Mouse (Mus musculus) heart, postnatal 25 days (tissue): Measurements from ENCODE around the gene Olfr576. TPM values are rescaled to one million over a fixed set of nuclear protein-coding genes. Genes with fewer than 3 reads are reported as not detected.

Experiments used
- DNase-seq: peaks from one replicate; pipeline ENCODE4 v3.0.0; 2022; ENCODE audit warnings: low spot score
- intact Hi-C: fragments of 180-260 bp; cut with DNase I; formaldehyde crosslinking; loops from one replicate; pipeline ENCODE4 v1.15.1; 2025
- total RNA-seq, 2 experiments: library from RNA; stranded (reverse); gene quantifications; 2 replicates each; pipeline ENCODE4 v1.2.3; 2021

The Olfr576 gene
- not detected for total RNA-seq

- intact Hi-C loops: no loop called here
- no peak for DNase-seq
Measured at GRCm38 (mm10) chr7:102962360-102962759, at the start of gene Olfr576. Olfr576 (plus strand) TSS chr7:102962660.

DNA sequence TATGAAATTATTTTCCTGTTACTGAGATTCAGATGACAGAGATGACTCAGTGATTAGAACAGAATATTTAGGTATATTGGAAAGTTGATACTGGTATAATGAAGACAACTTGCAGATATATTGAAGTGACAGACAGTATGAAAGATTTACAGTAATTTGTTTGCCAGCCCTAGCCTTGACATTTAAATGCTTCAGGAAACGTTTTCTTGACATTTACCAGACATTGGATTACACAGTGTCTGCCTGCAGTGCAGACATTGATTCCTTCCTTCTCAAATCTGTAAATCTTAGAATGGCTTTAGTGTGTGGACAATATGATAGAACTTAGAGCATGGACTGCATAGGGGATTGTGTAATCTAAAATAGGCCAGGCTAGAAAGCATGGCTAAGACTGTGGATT lies 47.2 kb upstream of the Olfr576 start:
- no peak for DNase-seq
- intact Hi-C loops: no loop called here

DNA sequence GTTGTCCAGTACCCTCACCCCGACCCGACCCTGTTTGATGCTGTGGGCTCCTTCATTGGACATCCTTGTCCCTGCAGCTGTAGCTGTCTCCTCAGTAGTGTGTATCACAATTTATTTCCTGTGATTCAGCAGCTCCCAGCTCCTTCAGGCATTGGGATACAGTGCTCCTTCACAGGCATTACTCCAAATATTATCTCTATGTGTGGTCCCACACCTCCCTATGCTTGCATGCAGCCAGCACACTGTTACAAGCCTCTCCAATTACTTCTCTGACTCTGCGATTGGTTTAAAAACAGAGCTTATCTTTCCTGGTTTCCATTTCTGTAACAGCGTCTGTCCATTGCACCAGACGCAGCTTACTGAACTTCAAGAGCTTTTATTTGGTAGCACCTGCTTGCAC lies 46.1 kb upstream of the Olfr576 start:
- intact Hi-C loops: no loop called here
- no peak for DNase-seq

DNA sequence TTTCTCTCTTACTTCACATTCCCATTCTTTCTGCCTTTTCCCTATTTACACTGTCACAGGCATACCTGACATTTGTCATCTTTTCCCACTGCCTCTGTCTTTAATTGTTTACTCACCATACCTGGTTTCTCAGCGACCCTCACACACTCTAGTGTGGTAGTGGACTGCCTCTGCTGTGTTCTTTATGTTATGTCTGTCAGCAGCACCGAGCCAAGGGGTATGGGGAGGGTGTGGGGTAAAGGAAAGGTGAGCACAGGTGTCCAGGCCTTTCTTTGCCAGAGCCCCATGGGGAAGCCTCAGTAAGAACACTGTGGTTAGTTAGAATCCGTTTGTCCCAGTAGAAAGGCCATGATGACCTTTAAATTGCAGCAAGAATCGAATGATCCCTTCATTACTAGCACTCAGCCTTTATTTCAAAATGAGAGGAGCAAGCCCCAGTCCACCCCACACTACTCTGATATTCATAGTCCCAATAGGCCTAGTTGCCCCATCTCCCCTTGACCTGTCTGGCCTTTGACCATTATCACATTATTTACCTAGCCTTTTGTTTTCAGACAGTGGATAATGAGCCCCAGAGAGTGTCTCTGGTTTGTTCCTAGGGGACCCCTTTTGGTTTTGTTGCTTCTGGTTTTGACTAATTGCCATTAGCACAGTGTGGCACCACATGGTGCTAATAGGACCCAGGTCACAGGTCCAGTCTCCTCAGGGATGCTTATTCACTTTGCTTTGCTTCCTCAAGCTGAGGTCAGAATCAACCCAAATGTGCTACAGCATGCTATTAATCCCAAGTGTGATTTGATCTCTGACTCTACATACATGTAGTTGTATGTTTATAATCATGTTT lies 45.2 kb upstream of the Olfr576 start, which contains the start of gene Olfr571:
Gene Olfr571 (minus strand): TSS at position 505 of the 844 bp plus-strand sequence.
- intact Hi-C loops: no loop called here
- no peak for DNase-seq

- no peak for DNase-seq
- intact Hi-C loops: loop anchor here (1.0 kb wide), 2 partner anchors 254 to 406 kb away; no protein-coding TSS in a partner anchor
Measured at GRCm38 (mm10) chr7:102919632-102920031, 42.8 kb upstream of the Olfr576 start.

GRCm38 (mm10) chr7:102924109-102924508 lies 38.4 kb upstream of the Olfr576 start, which contains the start of gene Olfr572:
Olfr572 (plus strand) TSS chr7:102924409.
- DNase-seq: no peak
- intact Hi-C loops: no loop called here

GRCm38 (mm10) chr7:102927105-102927504 lies 35.4 kb upstream of the Olfr576 start:
- no peak for DNase-seq
- intact Hi-C loops: no loop called here

- DNase-seq: no peak
- intact Hi-C loops: no loop called here
Measured at GRCm38 (mm10) chr7:102942475-102942874, 20.0 kb upstream of the Olfr576 start, which contains the start of gene Olfr573-ps1. Olfr573-ps1 (minus strand) TSS chr7:102942575.

GRCm38 (mm10) chr7:102943417-102943816 lies 19.0 kb upstream of the Olfr576 start:
- no peak for DNase-seq
- intact Hi-C loops: no loop called here

DNA sequence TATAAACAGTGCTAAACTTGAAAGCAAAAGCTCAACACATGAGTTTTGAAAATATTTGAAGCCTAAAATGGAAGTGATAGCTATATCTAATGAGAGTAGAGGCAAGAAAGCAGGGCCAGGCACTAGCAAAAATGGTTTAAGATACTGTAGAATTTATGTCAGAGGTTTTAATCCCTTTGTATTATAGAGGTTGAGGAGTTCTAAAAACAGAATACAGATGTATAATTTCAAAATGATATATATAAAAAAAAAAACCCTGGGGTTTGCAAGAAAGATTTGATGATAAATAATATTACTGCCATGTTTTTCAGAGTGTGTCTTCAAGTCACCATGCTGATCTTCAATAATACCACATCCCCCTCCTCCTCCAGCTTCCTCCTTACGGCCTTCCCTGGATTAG lies 14.3 kb upstream of the Olfr576 start, which contains the start of gene Olfr574:
Gene Olfr574 (plus strand): TSS at position 301 of the 400 bp plus-strand sequence.
- intact Hi-C loops: no loop called here
- DNase-seq: no peak

DNA sequence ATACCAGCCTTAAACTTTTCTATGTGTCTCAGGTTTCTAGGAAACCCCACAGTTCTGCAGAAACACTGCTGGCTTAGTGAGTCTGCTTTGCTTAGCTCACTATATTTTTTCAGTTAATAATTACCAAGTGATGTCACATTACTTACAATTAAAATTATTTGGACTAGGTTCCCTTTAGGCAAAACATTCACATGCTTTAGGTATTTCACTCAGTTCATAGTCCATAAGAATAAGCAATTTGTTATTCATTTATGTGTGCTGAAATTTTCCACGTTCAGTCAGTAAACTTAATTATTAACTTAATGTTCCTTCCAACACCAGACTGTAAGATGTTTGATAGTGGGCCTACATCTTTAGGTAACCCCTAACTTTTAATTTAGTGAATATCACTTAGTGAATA lies 11.7 kb upstream of the Olfr576 start:
- intact Hi-C loops: no loop called here
- DNase-seq: no peak

- intact Hi-C loops: no loop called here
- DNase-seq: no peak
Measured at GRCm38 (mm10) chr7:102958137-102958536, 4.3 kb upstream of the Olfr576 start.

GRCm38 (mm10) chr7:102958593-102958992 lies 3.9 kb upstream of the Olfr576 start, which contains the start of gene Olfr575:
Olfr575 (minus strand) TSS chr7:102958775.
- intact Hi-C loops: no loop called here

DNA sequence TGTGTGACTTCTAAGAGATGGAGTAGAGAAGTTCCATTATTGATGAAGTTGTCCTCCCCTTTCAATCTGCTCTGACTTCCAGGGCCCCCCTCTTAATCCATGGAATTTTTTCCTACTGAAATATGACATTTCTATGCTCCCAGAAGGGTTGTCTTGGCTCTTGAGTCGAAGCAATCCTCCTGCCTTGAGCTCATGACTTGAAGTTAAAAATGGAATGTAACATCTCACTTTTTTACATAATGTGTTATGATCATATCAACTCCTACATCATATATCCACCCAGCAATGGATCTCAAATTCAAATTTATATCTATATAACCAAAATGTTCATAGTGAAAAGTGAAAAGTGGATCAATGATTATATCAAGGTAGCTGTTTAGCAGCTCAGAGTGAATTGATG lies 11.9 kb downstream of the Olfr576 start:
- intact Hi-C loops: no loop called here
- no peak for DNase-seq

More at GRCm38 (mm10) chr7:102958593-102958992, 3.9 kb upstream of the Olfr576 start, which contains the start of gene Olfr575:
- DNase-seq: no peak

DNA sequence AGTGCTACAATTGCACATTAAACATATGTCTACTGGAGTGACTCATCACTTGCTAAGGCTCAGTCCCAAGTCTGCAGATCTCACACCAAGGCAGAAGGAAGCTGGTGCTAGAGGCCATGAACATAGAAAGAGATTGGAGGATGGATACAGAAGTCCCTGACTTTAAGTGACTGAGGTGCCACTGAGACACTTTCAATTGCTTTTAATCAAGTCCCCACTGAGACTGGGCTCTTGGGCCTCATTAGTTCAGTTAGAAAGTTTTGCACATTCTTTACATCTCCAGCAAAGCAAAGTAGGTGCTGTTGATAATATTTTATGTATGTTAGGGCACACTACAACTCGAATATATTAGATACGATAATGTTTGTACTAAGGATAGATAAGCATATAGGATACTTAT lies 13.4 kb downstream of the Olfr576 start, which contains the start of gene Olfr577:
Gene Olfr577 (minus strand): TSS at position 101 of the 400 bp plus-strand sequence.
- DNase-seq: no peak

GRCm38 (mm10) chr7:102989224-102989623 lies 26.8 kb downstream of the Olfr576 start, which contains the start of gene Olfr578:
Olfr578 (minus strand) TSS chr7:102989324.
- DNase-seq: no peak
- intact Hi-C loops: no loop called here

More for the DNA sequence above, 13.4 kb downstream of the Olfr576 start, which contains the start of gene Olfr577:
- intact Hi-C loops: no loop called here

Other genes starting within 250 kb of the Olfr576 start
- gene Olfr33, start 243.6 kb upstream of the Olfr576 start, total RNA-seq: not detected
- gene Olfr559, start 235.2 kb upstream of the Olfr576 start, total RNA-seq: not detected
- not detected for gene Olfr560, start 203.3 kb upstream of the Olfr576 start, total RNA-seq
- 1 to 10 TPM in 1 of 2 experiments, under 1 TPM in 1; 0.81 to 1.2 TPM for gene Olfr78, start 203.2 kb upstream of the Olfr576 start, total RNA-seq
- gene Olfr561, start 191.4 kb upstream of the Olfr576 start, total RNA-seq: not detected
- gene Olfr564, start 159.2 kb upstream of the Olfr576 start, total RNA-seq: not detected
- not detected for gene Olfr566, start 103.9 kb upstream of the Olfr576 start, total RNA-seq
- gene Olfr568, start 85.5 kb upstream of the Olfr576 start, total RNA-seq: not detected
- gene Olfr569, start 71.8 kb upstream of the Olfr576 start, total RNA-seq: not detected
- gene Olfr570, start 68.1 kb upstream of the Olfr576 start, total RNA-seq: not detected
- not detected for gene Olfr571, start 45.1 kb upstream of the Olfr576 start, total RNA-seq
- not detected for gene Olfr572, start 38.3 kb upstream of the Olfr576 start, total RNA-seq
- not detected for gene Olfr573-ps1, start 20.1 kb upstream of the Olfr576 start, total RNA-seq
- not detected for gene Olfr574, start 14.2 kb upstream of the Olfr576 start, total RNA-seq
- gene Olfr575, start 3.9 kb upstream of the Olfr576 start, total RNA-seq: not detected
- gene Olfr577, start 13.3 kb downstream of the Olfr576 start, total RNA-seq: not detected
- gene Olfr578, start 26.7 kb downstream of the Olfr576 start, total RNA-seq: not detected
- not detected for gene Olfr582, start 75.4 kb downstream of the Olfr576 start, total RNA-seq
- not detected for gene Olfr583, start 88.6 kb downstream of the Olfr576 start, total RNA-seq
- not detected for gene Olfr584, start 119.2 kb downstream of the Olfr576 start, total RNA-seq
- not detected for gene Olfr585, start 135.1 kb downstream of the Olfr576 start, total RNA-seq
- not detected for gene Olfr586, start 163.0 kb downstream of the Olfr576 start, total RNA-seq
- gene Olfr588-ps1, start 178.2 kb downstream of the Olfr576 start, total RNA-seq: not detected
- gene Olfr589, start 193.7 kb downstream of the Olfr576 start, total RNA-seq: not detected
- gene Olfr591, start 215.7 kb downstream of the Olfr576 start, total RNA-seq: not detected
- not detected for gene Olfr592, start 222.1 kb downstream of the Olfr576 start, total RNA-seq
- gene Olfr593, start 249.2 kb downstream of the Olfr576 start, total RNA-seq: not detected